Mouse (Mus musculus): ENCODE measurements at regions not wholly inside any gene's neighbourhood (a gene's known extent, or its start where the extent isn't known, plus 50 kb on each side); places are given as distances from the start of the nearest gene placed in this dataset.

GRCm38 (mm10) chr15:93903671-93904603, 308.2 kb upstream of the Prickle1 start:
- no peak for ATAC-seq (replicated peaks; ENCODE audit: extremely low read depth, insufficient read depth, low FRiP score)
- Histone ChIP-seq H3K9me3 (replicated peaks; ENCODE audit: control insufficient read depth, low read length) (no peaks in the 10 kb centered on the region), H3K4me2 (ENCODE audit: low read depth, low read length) (no peak overlapping the region), H3K36me3 (ENCODE audit: control insufficient read depth, insufficient read depth) (no peaks in the 10 kb centered on the region), H3K4me1 (ENCODE audit: control insufficient read depth, insufficient read depth, low read length) (no peaks in the 10 kb centered on the region), H3K4me3 (ENCODE audit: low read length) (no peak overlapping the region), H3K27ac (ENCODE audit: low read length) (no peak overlapping the region), H3K27me3 (ENCODE audit: control insufficient read depth, insufficient read depth, low read length) (no peaks in the 10 kb centered on the region), H3K9ac (ENCODE audit: low read length) (no peak overlapping the region)
- 83% methylated on average over 18 of the region's 18 CpGs for WGBS

DNA sequence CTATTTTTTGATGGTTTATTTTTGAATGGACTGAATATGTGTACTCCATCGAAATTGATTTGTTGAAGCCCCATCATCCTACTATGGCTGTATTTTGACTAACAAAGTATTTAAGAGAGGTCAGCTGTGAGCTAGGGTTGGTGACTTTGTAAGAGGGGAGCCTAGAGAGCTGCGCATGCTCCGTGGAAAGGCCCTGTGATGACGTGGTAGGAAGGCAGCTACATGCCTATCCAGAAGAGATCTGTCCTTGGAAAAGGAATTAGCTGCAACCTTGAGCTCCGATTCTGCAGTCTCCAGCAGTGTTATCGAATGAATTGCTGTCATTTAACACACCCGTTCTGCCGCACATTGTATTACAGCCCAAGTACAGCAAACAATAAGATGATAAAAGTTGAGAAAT, 287.1 kb upstream of the Prickle1 start:
- no peak overlapping the region for H3K27ac ChIP-seq (ENCODE audit: low read length)
- H3K9ac ChIP-seq (ENCODE audit: low read length): no peak overlapping the region
- no peaks in the 10 kb centered on the region for H3K27me3 ChIP-seq (ENCODE audit: control insufficient read depth, insufficient read depth, low read length)
- H3K4me1 ChIP-seq (ENCODE audit: control insufficient read depth, insufficient read depth, low read length): no peaks in the 10 kb centered on the region
- H3K9me3 ChIP-seq (replicated peaks; ENCODE audit: control insufficient read depth, low read length): no peaks in the 10 kb centered on the region
- ATAC-seq (replicated peaks; ENCODE audit: extremely low read depth, insufficient read depth, low FRiP score): no peak
- WGBS: 84% methylated on average over 8 of the region's 8 CpGs
- H3K36me3 ChIP-seq (ENCODE audit: control insufficient read depth, insufficient read depth): no peaks in the 10 kb centered on the region
- H3K4me2 ChIP-seq (ENCODE audit: low read depth, low read length): no peak overlapping the region
- no peak overlapping the region for H3K4me3 ChIP-seq (ENCODE audit: low read length)

GRCm38 (mm10) chr15:93881276-93881675, 285.6 kb upstream of the Prickle1 start:
- Histone ChIP-seq H3K27ac (ENCODE audit: low read length) (no peak overlapping the region), H3K4me2 (ENCODE audit: low read depth, low read length) (no peak overlapping the region), H3K4me3 (ENCODE audit: low read length) (no peak overlapping the region), H3K9ac (ENCODE audit: low read length) (no peak overlapping the region), H3K27me3 (ENCODE audit: control insufficient read depth, insufficient read depth, low read length) (no peaks in the 10 kb centered on the region), H3K4me1 (ENCODE audit: control insufficient read depth, insufficient read depth, low read length) (no peaks in the 10 kb centered on the region), H3K9me3 (replicated peaks; ENCODE audit: control insufficient read depth, low read length) (no peaks in the 10 kb centered on the region), H3K36me3 (ENCODE audit: control insufficient read depth, insufficient read depth) (no peaks in the 10 kb centered on the region)
- ATAC-seq (replicated peaks; ENCODE audit: extremely low read depth, insufficient read depth, low FRiP score): no peak

GRCm38 (mm10) chr15:93880302-93880701, 284.6 kb upstream of the Prickle1 start:
- Histone ChIP-seq H3K9me3 (replicated peaks; ENCODE audit: control insufficient read depth, low read length) (no peaks in the 10 kb centered on the region), H3K27ac (ENCODE audit: low read length) (no peak overlapping the region), H3K9ac (ENCODE audit: low read length) (no peak overlapping the region), H3K27me3 (ENCODE audit: control insufficient read depth, insufficient read depth, low read length) (no peaks in the 10 kb centered on the region), H3K4me2 (ENCODE audit: low read depth, low read length) (no peak overlapping the region), H3K36me3 (ENCODE audit: control insufficient read depth, insufficient read depth) (no peaks in the 10 kb centered on the region), H3K4me1 (ENCODE audit: control insufficient read depth, insufficient read depth, low read length) (no peaks in the 10 kb centered on the region), H3K4me3 (ENCODE audit: low read length) (no peak overlapping the region)
- 87% methylated on average over 8 of the region's 8 CpGs for WGBS
- ATAC-seq (replicated peaks; ENCODE audit: extremely low read depth, insufficient read depth, low FRiP score): no peak

GRCm38 (mm10) chr15:93879006-93879405, 283.3 kb upstream of the Prickle1 start:
- no peak for ATAC-seq (replicated peaks; ENCODE audit: extremely low read depth, insufficient read depth, low FRiP score)
- no peak overlapping the region for H3K27ac ChIP-seq (ENCODE audit: low read length)

GRCm38 (mm10) chr15:93876335-93876734, 280.6 kb upstream of the Prickle1 start:
- Histone ChIP-seq H3K9me3 (replicated peaks; ENCODE audit: control insufficient read depth, low read length) (no peaks in the 10 kb centered on the region), H3K27me3 (ENCODE audit: control insufficient read depth, insufficient read depth, low read length) (no peaks in the 10 kb centered on the region), H3K4me2 (ENCODE audit: low read depth, low read length) (no peak overlapping the region), H3K4me1 (ENCODE audit: control insufficient read depth, insufficient read depth, low read length) (no peaks in the 10 kb centered on the region), H3K27ac (ENCODE audit: low read length) (no peak overlapping the region), H3K9ac (ENCODE audit: low read length) (no peak overlapping the region), H3K36me3 (ENCODE audit: control insufficient read depth, insufficient read depth) (no peaks in the 10 kb centered on the region), H3K4me3 (ENCODE audit: low read length) (no peak overlapping the region)
- no peak for ATAC-seq (replicated peaks; ENCODE audit: extremely low read depth, insufficient read depth, low FRiP score)
- 87% methylated on average over 10 of the region's 10 CpGs for WGBS

More at GRCm38 (mm10) chr15:93879006-93879405, 283.3 kb upstream of the Prickle1 start:
- Histone ChIP-seq H3K4me1 (ENCODE audit: control insufficient read depth, insufficient read depth, low read length) (no peaks in the 10 kb centered on the region), H3K9me3 (replicated peaks; ENCODE audit: control insufficient read depth, low read length) (no peaks in the 10 kb centered on the region), H3K9ac (ENCODE audit: low read length) (no peak overlapping the region), H3K4me3 (ENCODE audit: low read length) (no peak overlapping the region), H3K27me3 (ENCODE audit: control insufficient read depth, insufficient read depth, low read length) (no peaks in the 10 kb centered on the region), H3K4me2 (ENCODE audit: low read depth, low read length) (no peak overlapping the region), H3K36me3 (ENCODE audit: control insufficient read depth, insufficient read depth) (no peaks in the 10 kb centered on the region)
- WGBS: 82% methylated on average over 3 of the region's 3 CpGs

DNA sequence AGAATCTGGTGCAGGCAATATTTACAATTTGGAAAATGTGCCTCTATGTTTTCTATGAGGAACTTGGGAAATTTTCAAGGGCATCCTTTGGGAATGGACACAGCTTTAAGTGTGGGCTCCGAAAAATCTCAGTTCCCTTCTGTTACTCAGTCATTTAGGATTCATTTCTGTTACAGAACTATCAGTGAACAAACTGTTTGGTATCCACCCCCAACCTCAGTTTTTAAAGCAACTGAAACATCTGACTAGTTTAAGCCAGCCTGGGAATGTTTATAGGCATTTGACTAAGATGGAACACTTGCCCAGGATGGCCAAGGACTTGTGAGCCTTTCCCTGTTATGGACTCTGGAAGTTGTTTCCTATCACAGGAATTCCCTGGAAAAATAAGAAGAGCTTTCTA, 280.0 kb upstream of the Prickle1 start:
- Histone ChIP-seq H3K9ac (ENCODE audit: low read length) (no peak overlapping the region), H3K4me2 (ENCODE audit: low read depth, low read length) (no peak overlapping the region), H3K4me3 (ENCODE audit: low read length) (no peak overlapping the region), H3K9me3 (replicated peaks; ENCODE audit: control insufficient read depth, low read length) (no peaks in the 10 kb centered on the region), H3K36me3 (ENCODE audit: control insufficient read depth, insufficient read depth) (no peaks in the 10 kb centered on the region), H3K27me3 (ENCODE audit: control insufficient read depth, insufficient read depth, low read length) (no peaks in the 10 kb centered on the region), H3K4me1 (ENCODE audit: control insufficient read depth, insufficient read depth, low read length) (no peaks in the 10 kb centered on the region), H3K27ac (ENCODE audit: low read length) (no peak overlapping the region)
- 90% methylated on average over 1 of the region's 1 CpGs for WGBS
- no peak for ATAC-seq (replicated peaks; ENCODE audit: extremely low read depth, insufficient read depth, low FRiP score)

DNA sequence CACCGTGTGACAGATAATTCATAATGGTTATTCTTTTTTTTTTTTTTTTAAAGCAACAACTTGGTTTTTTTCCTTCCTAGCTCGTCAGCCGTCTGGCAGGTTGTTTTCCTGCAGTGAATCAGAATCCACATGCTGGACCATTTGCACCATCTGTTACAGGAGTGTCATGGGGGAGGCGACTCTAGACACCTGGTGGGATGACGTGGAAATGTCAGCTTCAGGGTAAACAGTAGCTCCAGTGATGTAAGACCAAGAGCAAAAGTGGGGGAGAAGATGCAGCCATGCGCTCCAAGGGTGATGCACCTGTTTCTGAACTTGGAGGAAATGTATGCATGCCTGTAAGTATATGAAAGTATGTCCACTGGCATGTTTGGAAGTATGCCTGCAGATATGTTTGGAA, 278.5 kb upstream of the Prickle1 start:
- H3K36me3 ChIP-seq (ENCODE audit: control insufficient read depth, insufficient read depth): no peaks in the 10 kb centered on the region
- no peaks in the 10 kb centered on the region for H3K27me3 ChIP-seq (ENCODE audit: control insufficient read depth, insufficient read depth, low read length)
- H3K4me1 ChIP-seq (ENCODE audit: control insufficient read depth, insufficient read depth, low read length): no peaks in the 10 kb centered on the region
- no peak overlapping the region for H3K4me2 ChIP-seq (ENCODE audit: low read depth, low read length)
- H3K27ac ChIP-seq (ENCODE audit: low read length): no peak overlapping the region
- WGBS: 77% methylated on average over 6 of the region's 6 CpGs
- no peak overlapping the region for H3K9ac ChIP-seq (ENCODE audit: low read length)
- no peaks in the 10 kb centered on the region for H3K9me3 ChIP-seq (replicated peaks; ENCODE audit: control insufficient read depth, low read length)
- H3K4me3 ChIP-seq (ENCODE audit: low read length): no peak overlapping the region
- ATAC-seq (replicated peaks; ENCODE audit: extremely low read depth, insufficient read depth, low FRiP score): no peak

DNA sequence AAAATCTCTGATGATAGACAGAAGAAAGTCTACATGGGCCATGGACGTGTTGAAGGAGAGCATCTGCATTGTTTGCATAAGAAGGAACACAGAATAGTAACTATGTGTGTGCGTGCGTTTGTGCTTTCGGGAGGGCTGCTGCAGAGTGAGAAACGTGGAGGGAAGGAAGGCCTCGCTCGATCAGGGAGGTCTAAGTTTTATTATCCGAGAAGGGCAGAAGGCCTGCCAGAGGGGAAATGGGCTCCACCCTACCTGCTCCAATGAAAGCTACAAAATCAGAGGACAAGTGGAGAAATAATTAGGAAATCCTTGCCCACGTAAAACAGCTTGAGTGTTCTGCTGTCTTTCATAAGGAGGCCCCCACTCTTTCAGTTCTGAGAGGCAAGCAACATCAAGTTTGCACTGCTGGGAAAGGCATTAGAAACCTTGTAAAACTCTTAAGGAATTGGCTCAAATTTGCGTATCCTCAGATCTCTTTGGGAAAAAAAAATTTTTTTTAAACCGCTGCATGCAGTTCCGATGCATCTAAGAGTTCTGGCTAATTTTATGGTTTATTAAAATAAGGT, 261.7 kb upstream of the Prickle1 start:
- Histone ChIP-seq H3K36me3 (ENCODE audit: control insufficient read depth, insufficient read depth) (no peaks in the 10 kb centered on the region), H3K9me3 (replicated peaks; ENCODE audit: control insufficient read depth, low read length) (no peaks in the 10 kb centered on the region; the same call in 1 of the 2 replicates)
- WGBS: 81% methylated on average over 12 of the region's 12 CpGs

More for the DNA sequence above, 261.7 kb upstream of the Prickle1 start:
- H3K27ac ChIP-seq (ENCODE audit: low read length): no peak overlapping the region
- H3K4me2 ChIP-seq (ENCODE audit: low read depth, low read length): no peak overlapping the region
- no peaks in the 10 kb centered on the region for H3K27me3 ChIP-seq (ENCODE audit: control insufficient read depth, insufficient read depth, low read length)
- H3K4me1 ChIP-seq (ENCODE audit: control insufficient read depth, insufficient read depth, low read length): no peaks in the 10 kb centered on the region
- H3K9ac ChIP-seq (ENCODE audit: low read length): no peak overlapping the region
- ATAC-seq (replicated peaks; ENCODE audit: extremely low read depth, insufficient read depth, low FRiP score): no peak
- no peak overlapping the region for H3K4me3 ChIP-seq (ENCODE audit: low read length)

Data from heart, embryonic 16.5 days (tissue).